27 mouse cellular contexts compared by ENCODE assay signal in genomic region chr3:98110610-98111009, GRCm38 (mm10). TPM values are rescaled to one million over a fixed set of nuclear protein-coding genes. Genes with fewer than 3 reads are reported as not detected.
DNase-seq lines count a peak whose midpoint lies in the region; ATAC-seq and TF ChIP-seq lines count a peak whose summit lies in the region.
"Had no signal": no experiment of that assay in that cellular context is flagged by ENCODE, and none has a peak within 500 bp of the region (broad histone marks: within the 10 kb centered on the region; RNA-seq: fewer than 3 reads in every experiment).

No protein-coding gene starts in this region.

- no peak overlapping the region for H3K4me3 ChIP-seq in CH12.LX (replicated peaks in 1 of 3; ENCODE audit: low read depth in 2 of 3, low read length in 2 of 3, poor library complexity in 1 of 3)
- H3K4me3 ChIP-seq in kidney, embryonic 16.5 days (ENCODE audit: low read length) = no peak overlapping the region
- H3K4me3 ChIP-seq: embryonic facial prominence, embryonic 15.5 days; erythroblast, embryonic 14.5 days; forebrain, embryonic 10.5 days; gastrocnemius, adult 2 months; heart, embryonic 13.5 days; hindbrain, embryonic 12.5 days had no signal

- H3K4me2 ChIP-seq in CH12.LX (ENCODE audit: insufficient read depth, low read depth, poor library complexity, severe bottlenecking) = no peak overlapping the region
- H3K4me2 ChIP-seq in kidney, embryonic 16.5 days (replicated peaks; ENCODE audit: low read depth, low read length) = no peak overlapping the region
- H3K4me2 ChIP-seq: embryonic facial prominence, embryonic 15.5 days; heart, embryonic 13.5 days; hindbrain, embryonic 12.5 days had no signal

- DNase-seq in kidney, adult 11 months = peak; percentile 62
- DNase-seq in kidney, adult 18-20 months = no peak
- peak; percentile 20 for DNase-seq in CH12.LX (ENCODE audit: extremely low read depth)
- peak; percentile 58 to 70 for DNase-seq in kidney, postnatal 36 days
- DNase-seq in lung, postnatal 36 days = no peak
- DNase-seq in heart, postnatal 4 days = no peak
- DNase-seq: adrenal gland, adult 2 months; adrenal gland, postnatal 25 days; B cell, adult 2 months; cerebellum, adult 18-20 months; cerebellum, adult 9-11 months; gastrocnemius, adult 2 months; gastrocnemius, postnatal 25 days; heart, adult 11 months; heart, postnatal 36 days had no signal

- no peak for TF ChIP-seq EP300 in CH12.LX (IDR thresholded peaks at IDR 0.05; ENCODE audit: low read length)

- no peaks in the 10 kb centered on the region for H3K9me3 ChIP-seq in CH12.LX (replicated peaks; ENCODE audit: low read length)
- no peaks in the 10 kb centered on the region for H3K9me3 ChIP-seq in kidney, embryonic 16.5 days (ENCODE audit: low read length)
- H3K9me3 ChIP-seq: embryonic facial prominence, embryonic 15.5 days; forebrain, embryonic 10.5 days; heart, embryonic 13.5 days; hindbrain, embryonic 12.5 days had no signal

- WGBS in kidney, embryonic 16.5 days = 64% methylated on average over 4 of the region's 4 CpGs

- dilution Hi-C loops in CH12.LX (cut with MboI; ENCODE audit: extremely low pct_ligation_motif_present, extremely low pct_unique_long_range_greater_than_20kb, low sequenced_read_pairs) = no loop called here

- H3K36me3 ChIP-seq in CH12.LX (replicated peaks in 1 of 2; ENCODE audit: control insufficient read depth in 1 of 2, insufficient read depth in 1 of 2, low read length in 1 of 2) = peaks cover 14 to 82% of the 10 kb centered on the region in 2 experiments
- peaks cover 60% of the 10 kb centered on the region for H3K36me3 ChIP-seq in kidney, embryonic 16.5 days (ENCODE audit: insufficient read depth, low read length)

- no peak for TF ChIP-seq CTCF in CH12.LX (conservative IDR thresholded peaks at IDR 0.05 in 1 of 2, IDR thresholded peaks at IDR 0.05 in 1 of 2; ENCODE audit: low read depth in 2 of 2, low read length in 2 of 2)

- peak; percentile 49; the same call in 1 of the 2 replicates for ATAC-seq in kidney, embryonic 16.5 days (ENCODE audit: low FRiP score, low TSS enrichment)
- ATAC-seq: CD4-positive, CD25-positive, alpha-beta regulatory T cell, adult 4 months; forebrain, embryonic 14.5 days; hindbrain, embryonic 16.5 days had no signal

- no peak for TF ChIP-seq RAD21 in CH12.LX (IDR thresholded peaks at IDR 0.05; ENCODE audit: low read depth, low read length)

- no peaks in the 10 kb centered on the region for H3K79me2 ChIP-seq in CH12.LX (replicated peaks; ENCODE audit: control insufficient read depth, extremely low read depth, insufficient read depth, poor library complexity, severe bottlenecking)

- H3K4me1 ChIP-seq in CH12.LX (ENCODE audit: control insufficient read depth in 1 of 2, insufficient read depth in 2 of 2) = peaks cover 0 to 10% of the 10 kb centered on the region in 2 experiments; a peak in 1 of 4 replicates
- H3K4me1 ChIP-seq in kidney, embryonic 16.5 days (ENCODE audit: insufficient read depth, low read length) = peaks cover 9% of the 10 kb centered on the region
- H3K4me1 ChIP-seq: heart, embryonic 13.5 days had no signal

- no peak overlapping the region for H3K9ac ChIP-seq in CH12.LX (ENCODE audit: insufficient read depth, low read depth)
- no peak overlapping the region for H3K9ac ChIP-seq in kidney, embryonic 16.5 days (replicated peaks; ENCODE audit: low read length)
- H3K9ac ChIP-seq: embryonic facial prominence, embryonic 15.5 days; heart, embryonic 13.5 days; hindbrain, embryonic 12.5 days had no signal

- H3K27ac ChIP-seq in CH12.LX (ENCODE audit: insufficient read depth, low read depth) = no peak overlapping the region
- no peak overlapping the region for H3K27ac ChIP-seq in kidney, embryonic 16.5 days (ENCODE audit: low read length)
- H3K27ac ChIP-seq: embryonic facial prominence, embryonic 15.5 days; forebrain, embryonic 10.5 days; gastrocnemius, adult 2 months; heart, embryonic 13.5 days; hindbrain, embryonic 12.5 days had no signal

- TF ChIP-seq POLR2A in CH12.LX (IDR thresholded peaks at IDR 0.05; ENCODE audit: low read depth, low read length) = no peak

- H3K27me3 ChIP-seq in CH12.LX (replicated peaks) = no peaks in the 10 kb centered on the region
- no peaks in the 10 kb centered on the region for H3K27me3 ChIP-seq in kidney, embryonic 16.5 days (ENCODE audit: insufficient read depth, low read length)
- H3K27me3 ChIP-seq: embryonic facial prominence, embryonic 15.5 days; heart, embryonic 13.5 days; hindbrain, embryonic 12.5 days had no signal

- in situ Hi-C loops in CH12.LX (cut with MboI; ENCODE audit: low pct_ligation_motif_present, low pct_unique_long_range_greater_than_20kb, low sequenced_read_pairs) = no loop called here

TF ChIP-seq in CH12.LX, 34 proteins besides CTCF, POLR2A, EP300 and RAD21:
- TF ChIP-seq USF1 (IDR thresholded peaks at IDR 0.05; ENCODE audit: low read depth, low read length) = no peak
- TF ChIP-seq SMC3 (IDR thresholded peaks at IDR 0.05; ENCODE audit: low read depth, low read length) = no peak
- TF ChIP-seq ZC3H11A (IDR thresholded peaks at IDR 0.05; ENCODE audit: low read depth, low read length) = no peak
- 0 out of 2 replicates have a peak, but pooled peaks have one; percentile 28 for TF ChIP-seq MAFK (IDR thresholded peaks at IDR 0.05; ENCODE audit: insufficient replicate concordance, low read length)
- TF ChIP-seq HCFC1 (IDR thresholded peaks at IDR 0.05; ENCODE audit: low read depth, low read length) = no peak
- no peak for TF ChIP-seq JUN (IDR thresholded peaks at IDR 0.05; ENCODE audit: insufficient read depth, low read depth, low read length)
- no peak for TF ChIP-seq CHD2 (IDR thresholded peaks at IDR 0.05; ENCODE audit: low read length)
- TF ChIP-seq ZMIZ1 (IDR thresholded peaks at IDR 0.05; ENCODE audit: low read depth, low read length) = no peak
- no peak for TF ChIP-seq MAZ (IDR thresholded peaks at IDR 0.05; ENCODE audit: low read depth, low read length)
TF ChIP-seq in CH12.LX: peak in this region for 1.

RNA-seq across cellular contexts. Expression of gene Adam30, which starts 49.8 kb away (rescaled TPM):
- total RNA-seq in CH12.LX (2012; rRNA removed) (not detected in 2 replicates), CH12.LX (2014; rRNA removed) (not detected in 2 replicates)
- polyA plus RNA-seq in CH12.LX (2012; ENCODE audit: insufficient read length, low read depth) = not detected in 2 replicates
- polyA plus RNA-seq in kidney, embryonic 16.5 days (2015; fragmentation: Nextera tagmentation; extraction: Ambion mirVana) = not detected in 2 replicates
- under 1 TPM in 1 of 2 experiments, not detected in 1; 0.21 TPM for total RNA-seq in heart, postnatal 4 days (2021)
- total RNA-seq: adrenal gland, adult 2 months; adrenal gland, postnatal 25 days; gastrocnemius, adult 2 months; gastrocnemius, postnatal 25 days; heart, postnatal 36 days; MEL had no signal
- polyA plus RNA-seq: adrenal gland, adult 2 months; CD4-positive, CD25-positive, alpha-beta regulatory T cell, adult 4 months; embryonic facial prominence, embryonic 11.5 days; embryonic facial prominence, embryonic 15.5 days; erythroblast, embryonic 14.5 days; forebrain, embryonic 10.5 days; forebrain, embryonic 14.5 days; heart, embryonic 13.5 days; heart, postnatal 0 days; hindbrain, embryonic 12.5 days; hindbrain, embryonic 16.5 days had no signal

Comparison
In these comparisons a context has a peak if more than half of its experiments do, and no peak if none do; other contexts are left out.
1. DNase-seq: peak in kidney, adult 11 months (single experiment), CH12.LX (single experiment) and kidney, postnatal 36 days (2 of 2); none in kidney, adult 18-20 months (single experiment), lung, postnatal 36 days (single experiment) and heart, postnatal 4 days (single experiment).